Mouse (Mus musculus): ENCODE results near the gene Glp1r.

Gene Glp1r

DNA sequence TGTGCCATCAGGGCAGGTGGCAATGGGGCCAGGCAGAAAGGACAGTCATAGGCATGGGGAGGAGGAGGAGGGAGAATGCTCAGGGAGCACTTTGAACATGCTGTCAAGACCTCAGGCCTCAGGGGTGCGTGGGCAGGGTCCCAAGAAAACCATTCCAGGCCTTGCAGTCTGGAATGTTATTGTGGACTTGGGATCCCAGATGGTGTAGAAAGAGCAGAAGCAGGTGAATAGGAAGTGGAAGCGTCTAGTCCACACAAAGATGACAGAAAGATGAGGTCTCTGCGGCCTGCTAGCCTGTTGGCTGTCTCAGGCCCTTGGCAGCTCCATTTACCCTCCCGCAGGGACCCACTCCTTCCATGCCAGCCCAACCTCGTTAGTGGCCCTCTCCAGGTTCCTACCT, 10.9 kb downstream of the Glp1r start:
- no peak for DNase-seq (ENCODE audit: low read depth, low spot score)

DNA sequence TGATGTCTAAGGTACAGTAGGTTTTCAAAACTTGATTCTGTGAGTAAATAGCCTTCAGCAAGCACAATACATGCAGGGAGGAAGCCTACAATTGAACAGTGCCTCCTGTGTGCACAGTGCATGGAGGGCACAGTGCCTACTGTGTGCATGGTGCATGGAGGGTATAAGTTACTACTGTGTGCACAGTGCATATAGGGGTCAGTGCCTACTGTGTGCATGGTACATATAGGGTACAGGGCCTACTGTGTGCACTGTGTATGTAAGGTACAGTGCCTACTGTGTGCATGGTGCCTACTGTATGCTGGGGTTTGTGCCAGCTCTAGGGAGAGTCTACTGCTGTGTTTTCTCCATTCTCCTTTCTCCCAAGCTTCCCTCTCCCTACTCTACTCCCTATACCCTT, 12.6 kb downstream of the Glp1r start:
- DNase-seq (ENCODE audit: low read depth, low spot score), result no peak

- DNase-seq (ENCODE audit: low read depth, low spot score), result no peak
These were observed 21.9 kb downstream of the Glp1r start for GRCm38 (mm10) chr17:30923566-30923965.

DNA sequence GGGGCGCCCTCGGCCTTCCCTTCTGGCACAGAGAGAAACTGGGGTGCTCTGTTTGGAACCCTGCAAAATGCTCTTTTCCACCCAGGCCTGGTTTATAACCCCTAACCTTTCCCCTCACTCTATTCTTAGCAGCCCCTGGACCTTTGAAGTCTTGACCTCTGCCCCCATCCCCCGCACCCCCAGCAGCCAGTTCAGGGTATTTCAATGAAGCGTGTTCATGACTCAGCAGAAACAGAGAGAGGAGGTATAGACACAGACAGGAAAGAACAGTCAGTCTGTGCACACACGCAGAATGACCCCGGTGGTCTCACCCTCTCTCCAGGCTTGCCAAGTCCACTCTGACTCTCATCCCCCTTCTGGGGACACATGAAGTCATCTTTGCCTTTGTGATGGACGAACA, 29.2 kb downstream of the Glp1r start:
- no peak for DNase-seq (ENCODE audit: low read depth, low spot score)

DNA sequence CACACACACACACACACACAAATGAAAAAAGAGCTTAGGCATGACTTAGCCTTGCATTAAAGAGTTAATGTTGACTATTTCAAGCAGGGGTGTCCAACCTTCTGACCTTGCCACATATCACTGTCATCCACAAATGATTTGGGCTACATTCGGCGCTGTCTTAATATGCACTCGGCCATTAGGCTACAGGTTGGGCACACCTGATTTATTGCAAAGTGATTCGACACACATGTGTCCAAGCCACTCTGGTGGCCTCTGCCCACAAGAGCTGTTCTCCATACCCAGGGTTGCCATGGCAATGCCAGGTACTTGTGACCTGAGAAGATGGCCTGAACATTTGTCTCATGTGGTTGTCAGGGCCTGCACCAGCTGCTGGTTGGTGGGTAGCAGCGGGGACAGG, 31.2 kb downstream of the Glp1r start:
- DNase-seq (ENCODE audit: low read depth, low spot score), result no peak

DNA sequence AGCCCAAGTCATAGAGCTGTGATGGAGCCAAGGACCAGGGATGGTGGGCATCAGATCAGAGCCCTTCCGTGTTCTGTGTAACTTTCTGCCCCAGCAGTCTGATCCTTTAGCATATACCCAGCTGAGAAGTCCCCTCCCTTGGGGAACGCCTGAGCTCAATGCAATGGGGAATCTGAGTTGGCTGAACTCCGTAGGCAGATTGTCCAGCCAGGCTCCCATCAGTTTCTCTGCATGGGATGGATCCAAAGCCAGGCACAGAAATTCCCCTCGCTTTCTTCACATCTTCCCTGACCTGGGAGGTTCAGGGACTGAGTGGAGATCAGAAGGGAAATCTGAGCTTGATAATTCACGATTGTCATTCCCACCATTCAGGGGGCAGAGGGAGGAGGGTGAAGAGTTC, 33.7 kb downstream of the Glp1r start:
- DNase-seq (ENCODE audit: low read depth, low spot score), result no peak

DNA sequence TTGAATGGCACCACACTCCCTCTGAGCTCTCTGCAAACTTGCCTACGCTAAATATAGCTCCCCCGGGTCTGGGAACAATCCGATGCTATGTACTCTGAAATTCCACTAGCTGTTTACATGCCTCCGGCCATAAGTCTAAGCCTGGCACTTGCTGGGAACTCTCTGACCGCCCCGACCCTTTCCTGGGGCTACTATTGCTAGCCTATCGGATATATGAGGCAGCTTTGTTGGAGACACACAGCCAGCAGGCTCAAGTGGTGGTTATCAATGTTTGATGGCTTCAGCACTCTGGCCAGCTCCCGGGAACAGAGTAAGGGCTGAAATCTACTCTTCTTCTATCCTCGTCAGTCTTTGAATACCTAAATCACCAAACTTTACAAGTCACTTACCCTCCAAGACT, 36.9 kb downstream of the Glp1r start:
- DNase-seq (ENCODE audit: low read depth, low spot score), result no peak

- DNase-seq (ENCODE audit: low read depth, low spot score), result no peak
These were observed 46.8 kb downstream of the Glp1r start for GRCm38 (mm10) chr17:30948382-30948781.

DNA sequence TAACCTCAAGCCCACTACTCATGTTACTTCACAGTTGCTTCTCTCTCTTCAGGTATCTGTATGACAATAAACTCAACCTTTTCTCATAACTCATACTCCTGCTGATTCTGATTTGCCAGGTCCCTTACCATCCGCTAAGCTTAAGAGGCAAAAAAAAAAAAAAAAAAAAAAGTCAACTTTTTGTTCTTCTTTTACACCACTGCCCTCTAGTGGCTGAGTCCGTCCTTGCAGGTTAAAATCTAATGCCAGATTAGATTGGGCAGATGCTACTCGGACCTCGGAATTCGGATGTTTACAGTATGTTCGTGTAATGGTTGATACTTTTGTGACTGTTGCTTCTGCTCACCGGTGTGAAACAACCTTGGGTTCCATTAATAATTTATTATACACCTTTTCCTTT, 49.2 kb downstream of the Glp1r start:
- DNase-seq (ENCODE audit: low read depth, low spot score), result peak; percentile 32

- no peak for DNase-seq (ENCODE audit: low read depth, low spot score)
These were observed 50.0 kb downstream of the Glp1r start for GRCm38 (mm10) chr17:30951600-30951999.

- no peak for DNase-seq (ENCODE audit: low read depth, low spot score)
These were observed 52.7 kb downstream of the Glp1r start, which contains the start of gene Umodl1 for GRCm38 (mm10) chr17:30954340-30954739. Gene Umodl1, plus strand, starts transcription at chr17:30954640.

GRCm38 (mm10) chr17:30961936-30962592, 60.4 kb downstream of the Glp1r start:
- DNase-seq (ENCODE audit: low read depth, low spot score), result no peak

- DNase-seq (ENCODE audit: low read depth, low spot score), result no peak
These were observed 61.3 kb downstream of the Glp1r start for GRCm38 (mm10) chr17:30962880-30963279.

DNA sequence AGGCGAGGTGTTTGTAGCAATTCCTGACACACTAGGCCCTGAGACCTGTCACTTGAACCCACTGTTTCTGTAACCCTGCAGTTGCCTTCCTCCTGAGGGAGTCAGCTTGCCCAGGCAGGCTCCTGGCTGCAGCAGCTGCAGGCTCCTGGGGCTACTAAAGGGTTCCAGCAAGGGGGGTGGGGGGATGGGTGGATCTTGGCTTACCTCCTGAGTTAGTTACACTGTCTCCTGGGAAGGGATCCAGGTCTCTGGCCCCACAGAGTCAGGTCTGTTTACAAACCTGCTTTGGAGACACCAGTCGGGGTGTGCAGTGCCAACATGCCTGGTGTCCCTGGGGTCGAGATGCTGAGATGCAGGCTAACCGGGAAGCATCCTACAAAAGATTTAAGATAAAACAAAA, 68.4 kb downstream of the Glp1r start:
- DNase-seq (ENCODE audit: low read depth, low spot score), result no peak

DNA sequence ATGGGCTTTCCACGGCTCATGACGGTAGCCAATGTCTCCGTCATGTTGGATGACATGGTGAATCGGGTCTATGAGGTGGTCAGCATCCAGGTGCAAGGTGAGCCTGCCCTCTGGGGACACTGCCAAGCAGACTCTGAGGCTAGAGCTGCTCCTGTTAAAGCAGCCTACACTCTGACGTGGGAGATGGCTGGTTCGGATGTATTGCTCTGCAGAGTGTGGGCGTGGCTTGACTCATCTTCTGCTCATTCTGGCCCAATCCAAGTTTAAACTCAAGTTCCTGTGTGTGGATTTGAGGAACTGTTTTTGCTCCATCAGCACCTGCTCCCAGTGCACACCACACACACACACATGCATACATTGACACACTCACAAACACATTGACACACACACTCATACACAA, 70.3 kb downstream of the Glp1r start:
- no peak for DNase-seq (ENCODE audit: low read depth, low spot score)

DNA sequence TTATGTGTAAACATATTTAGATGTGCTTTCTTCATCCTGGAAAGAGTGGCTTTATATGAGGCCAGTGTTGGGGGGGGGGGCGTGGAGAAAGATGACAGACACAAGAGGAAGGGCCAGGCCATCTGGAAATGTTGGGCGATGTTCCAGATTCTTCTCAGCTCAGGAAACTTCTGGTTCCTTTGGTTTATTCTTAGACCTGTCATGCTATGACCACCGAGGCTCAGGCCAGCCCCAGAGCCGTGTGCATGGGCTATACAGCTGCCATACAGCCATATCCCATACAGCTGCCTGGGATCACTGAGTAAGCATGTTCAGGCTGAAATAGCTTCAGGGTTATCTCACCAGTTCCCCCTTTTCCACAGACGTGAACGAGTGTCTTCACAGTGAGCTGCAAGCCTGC, 71.7 kb downstream of the Glp1r start:
- DNase-seq (ENCODE audit: low read depth, low spot score), result no peak

GRCm38 (mm10) chr17:30977290-30977689, 75.7 kb downstream of the Glp1r start:
- peak; percentile 12 for DNase-seq (ENCODE audit: low read depth, low spot score)

- no peak for DNase-seq (ENCODE audit: low read depth, low spot score)
These were observed 76.9 kb downstream of the Glp1r start for GRCm38 (mm10) chr17:30978556-30978955.

DNA sequence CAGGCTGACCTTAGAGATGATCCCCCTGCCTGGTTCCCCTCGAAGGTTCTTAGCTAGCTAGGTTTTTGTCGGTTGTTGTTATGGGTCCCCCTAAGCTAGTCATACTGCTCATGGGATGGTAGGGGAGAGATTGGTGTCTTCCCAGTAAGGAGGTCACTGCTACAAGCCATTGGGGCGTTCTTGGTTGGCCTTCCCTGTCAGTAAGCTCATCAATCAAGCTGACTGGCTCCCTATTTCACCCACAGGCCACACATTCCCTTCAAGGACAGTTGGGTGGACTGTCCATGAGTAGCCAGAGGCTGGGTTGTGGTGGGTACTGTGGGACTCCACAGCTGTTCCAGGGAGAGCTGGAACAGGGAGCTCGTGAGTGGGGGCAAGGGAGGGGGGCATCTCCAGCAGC, 81.9 kb downstream of the Glp1r start:
- DNase-seq (ENCODE audit: low read depth, low spot score), result no peak

GRCm38 (mm10) chr17:30990254-30990653, 88.6 kb downstream of the Glp1r start:
- DNase-seq (ENCODE audit: low read depth, low spot score), result no peak

Measured in brain, embryonic 18.5 days (tissue).